Mouse (Mus musculus) heart, postnatal 0 days (tissue): ENCODE results near the gene Gdf2.

Experiments
- CTCF ChIP-seq: IDR thresholded peaks from 2 replicates; pipeline ENCODE4 v1.5.1; 2016; ENCODE audit warnings: antibody characterized with exemption, control low read depth, low read depth
- EP300 ChIP-seq: IDR thresholded peaks from 2 replicates; pipeline ENCODE4 v1.6.1; 2016; ENCODE audit warnings: antibody characterized with exemption, low read depth

- peak; percentile 87 for TF ChIP-seq CTCF
- TF ChIP-seq EP300: no peak
Observed at GRCm38 (mm10) chr14:33939117-33939516, 1.7 kb upstream of the Gdf2 start.
